Mouse (Mus musculus): Measurements from ENCODE around the gene Tmsb4x.
A peak's percentile ranks its signal among the peaks of the same experiment; 100 is the strongest.

The Tmsb4x gene

GRCm38 (mm10) chrX:167182411-167182810, 26.7 kb downstream of the Tmsb4x start:
- DNase-seq (ENCODE audit: low spot score) = peak; percentile 78

- DNase-seq (ENCODE audit: low spot score) = peak; percentile 45
Measured at GRCm38 (mm10) chrX:167179961-167180642, 29.0 kb downstream of the Tmsb4x start.

- DNase-seq (ENCODE audit: low spot score) = no peak
Measured at GRCm38 (mm10) chrX:167179549-167179948, 29.6 kb downstream of the Tmsb4x start.

GRCm38 (mm10) chrX:167175319-167175718, 33.8 kb downstream of the Tmsb4x start:
- DNase-seq (ENCODE audit: low spot score) = no peak

- no peak for DNase-seq (ENCODE audit: low spot score)
Measured at GRCm38 (mm10) chrX:167174311-167174710, 34.8 kb downstream of the Tmsb4x start.

- DNase-seq (ENCODE audit: low spot score) = no peak
Measured at GRCm38 (mm10) chrX:167172256-167172655, 36.9 kb downstream of the Tmsb4x start.

GRCm38 (mm10) chrX:167171281-167171680, 37.8 kb downstream of the Tmsb4x start:
- no peak for DNase-seq (ENCODE audit: low spot score)

- DNase-seq (ENCODE audit: low spot score) = peak; percentile 56
Measured at GRCm38 (mm10) chrX:167167282-167167681, 41.8 kb downstream of the Tmsb4x start.

GRCm38 (mm10) chrX:167166051-167166450, 43.1 kb downstream of the Tmsb4x start:
- DNase-seq (ENCODE audit: low spot score) = no peak

- peak; percentile 35 for DNase-seq (ENCODE audit: low spot score)
Measured at GRCm38 (mm10) chrX:167157691-167158090, 51.4 kb downstream of the Tmsb4x start.

Data from T-cell, adult 2 months (primary cell).